9 mouse cellular contexts compared by ENCODE assay signal in the genomic region with DNA sequence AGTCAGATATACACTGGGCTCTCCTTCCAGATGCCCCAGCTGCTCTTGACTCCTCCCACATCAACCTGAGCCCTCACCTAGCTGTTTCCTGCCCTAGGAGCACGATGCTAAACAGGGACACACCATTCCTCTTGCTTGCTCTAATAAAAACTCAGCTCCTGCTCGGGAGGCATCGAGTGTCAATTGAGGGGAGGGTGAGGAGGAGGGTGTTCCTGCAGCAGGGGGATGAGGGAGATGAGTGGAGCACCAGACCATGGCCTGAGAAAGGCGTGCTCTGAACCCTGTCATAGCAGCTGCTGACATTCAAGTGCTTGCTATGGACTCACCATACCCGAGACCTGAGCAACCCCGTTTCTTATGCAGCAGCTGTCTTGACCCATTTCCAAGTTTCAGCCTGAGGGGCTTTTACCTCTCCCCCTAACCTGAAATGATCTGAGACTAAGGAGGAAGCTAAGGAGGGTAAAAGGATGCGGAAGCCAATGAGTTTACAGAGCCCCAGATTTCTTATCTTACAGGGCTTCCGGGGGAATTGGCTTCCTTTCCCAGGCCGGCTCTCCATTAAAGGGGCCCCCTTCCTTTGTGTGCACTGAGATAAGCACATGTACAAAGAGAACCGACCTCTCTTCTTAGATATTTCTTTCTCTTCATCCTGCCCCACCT. TPM values are rescaled to one million over a fixed set of nuclear protein-coding genes. Genes with fewer than 3 reads are reported as not detected.
DNase-seq lines count a peak whose midpoint lies in the region; ATAC-seq lines count a peak whose summit lies in the region.
"Had no signal": no experiment of that assay in that cellular context is flagged by ENCODE, and none has a peak within 500 bp of the region (broad histone marks: within the 10 kb centered on the region; RNA-seq: fewer than 3 reads in every experiment).

No protein-coding gene starts in this region.

- peak; percentile 76 for ATAC-seq in kidney, embryonic 16.5 days (ENCODE audit: low FRiP score, low TSS enrichment)
- ATAC-seq in intestine, embryonic 16.5 days, result peak; percentile 78

- 5% methylated on average over 10 of the region's 10 CpGs for WGBS in kidney, embryonic 16.5 days
- 13% methylated on average over 10 of the region's 10 CpGs for WGBS in intestine, embryonic 16.5 days

- no peak for DNase-seq in kidney, adult 8-10 months
- DNase-seq in splenic B cell, adult 2 months (ENCODE audit: low read depth, low spot score), result peak; percentile 33
- DNase-seq in spleen, adult 18-20 months, result no peak
- DNase-seq in urinary bladder, postnatal 10 days (ENCODE audit: low spot score), result no peak
- DNase-seq in left cerebral cortex, adult 18-20 months (ENCODE audit: low spot score in 2 of 2), result no peak
- DNase-seq: layer of hippocampus, adult 9-11 months had no signal

- no peaks in the 10 kb centered on the region for H3K36me3 ChIP-seq in kidney, embryonic 16.5 days (ENCODE audit: insufficient read depth, low read length)
- no peaks in the 10 kb centered on the region for H3K36me3 ChIP-seq in intestine, embryonic 16.5 days (ENCODE audit: control insufficient read depth, insufficient read depth, low read length)
- no peaks in the 10 kb centered on the region for H3K36me3 ChIP-seq in splenic B cell, adult 2 months (ENCODE audit: control insufficient read depth, insufficient read depth, low read length, poor library complexity, severe bottlenecking)

- no peak overlapping the region for H3K4me3 ChIP-seq in kidney, embryonic 16.5 days (ENCODE audit: low read length)
- H3K4me3 ChIP-seq in brown adipose tissue, adult 24 weeks (ENCODE audit: insufficient read depth, low read depth, low read length), result no peak overlapping the region
- no peak overlapping the region for H3K4me3 ChIP-seq in intestine, embryonic 16.5 days (ENCODE audit: low read length)

- peak overlapping the region; percentile 73 for H3K27ac ChIP-seq in kidney, embryonic 16.5 days (ENCODE audit: low read length)
- H3K27ac ChIP-seq in brown adipose tissue, adult 24 weeks (replicated peaks; ENCODE audit: low read depth, low read length), result peak overlapping the region; percentile 28; the same call in 1 of the 2 replicates
- peak overlapping the region; percentile 35 for H3K27ac ChIP-seq in intestine, embryonic 16.5 days (ENCODE audit: low read length)

- H3K9me3 ChIP-seq in kidney, embryonic 16.5 days (ENCODE audit: low read length), result no peaks in the 10 kb centered on the region; the same call in 1 of the 2 replicates
- H3K9me3 ChIP-seq in intestine, embryonic 16.5 days (ENCODE audit: control insufficient read depth, low read length), result no peaks in the 10 kb centered on the region

- H3K9ac ChIP-seq in kidney, embryonic 16.5 days (replicated peaks; ENCODE audit: low read length), result 0 out of 2 replicates have a peak overlapping the region, but pooled peaks have one; percentile 9
- no peak overlapping the region for H3K9ac ChIP-seq in intestine, embryonic 16.5 days (ENCODE audit: low read depth, low read length)

- no peaks in the 10 kb centered on the region for H3K27me3 ChIP-seq in kidney, embryonic 16.5 days (ENCODE audit: insufficient read depth, low read length)
- no peaks in the 10 kb centered on the region for H3K27me3 ChIP-seq in intestine, embryonic 16.5 days (replicated peaks; ENCODE audit: control insufficient read depth, insufficient read depth, low read length)
- no peaks in the 10 kb centered on the region for H3K27me3 ChIP-seq in splenic B cell, adult 2 months (ENCODE audit: control insufficient read depth, insufficient read depth, low read length, poor library complexity, severe bottlenecking)

- peaks cover 25% of the 10 kb centered on the region for H3K4me1 ChIP-seq in kidney, embryonic 16.5 days (ENCODE audit: insufficient read depth, low read length)
- H3K4me1 ChIP-seq in brown adipose tissue, adult 24 weeks (ENCODE audit: control insufficient read depth, insufficient read depth, insufficient read length, low read length), result peaks cover 17% of the 10 kb centered on the region
- H3K4me1 ChIP-seq in intestine, embryonic 16.5 days (ENCODE audit: control insufficient read depth, insufficient read depth, low read length), result peaks cover 38% of the 10 kb centered on the region

- H3K4me2 ChIP-seq in kidney, embryonic 16.5 days (replicated peaks; ENCODE audit: low read depth, low read length), result 0 out of 2 replicates have a peak overlapping the region, but pooled peaks have one; percentile 13
- peak overlapping the region; percentile 5; the same call in 1 of the 2 replicates for H3K4me2 ChIP-seq in intestine, embryonic 16.5 days (ENCODE audit: low read depth, low read length)

RNA-seq across cellular contexts. Expression of a gene that starts 51.4 kb away (rescaled TPM):
- 44.8 and 47.4 TPM in 2 replicates for polyA plus RNA-seq in kidney, embryonic 16.5 days (2015; fragmentation: Nextera tagmentation; extraction: Ambion mirVana)
- polyA plus RNA-seq in brown adipose tissue, adult 24 weeks (2012; ENCODE audit: insufficient read depth, insufficient read length, missing spikeins), result 1.4 and 1.6 TPM in 2 replicates
- polyA plus RNA-seq in intestine, embryonic 16.5 days (2015; fragmentation: Nextera tagmentation; extraction: Ambion mirVana), result 26.4 and 30.1 TPM in 2 replicates
- 10 to 100 TPM; 12.4 to 15.4 TPM for total RNA-seq in left cerebral cortex, adult 18-20 months (2021)

Comparison
In these comparisons a context has a peak if more than half of its experiments do, and no peak if none do; other contexts are left out.
1. RNA of a gene that starts 51.4 kb away (polyA plus RNA-seq): 44.8 to 47.4 TPM in kidney, embryonic 16.5 days and 26.4 to 30.1 TPM in intestine, embryonic 16.5 days; 1.4 to 1.6 TPM in brown adipose tissue, adult 24 weeks; every median in the first group is over 10 times any median in the second.
2. Peak in every context shown above with its lines, with median percentiles within 50 percentile points of each other: H3K27ac ChIP-seq.